Mouse (Mus musculus) G1E (cell line): ENCODE measurements around the gene Pde4d.

Experiments
- CTCF ChIP-seq: IDR thresholded peaks from 2 replicates; pipeline ENCODE4 v1.5.1; 2012; ENCODE audit warnings: low read depth, low read length, inconsistent platforms, mixed read lengths
- GATA1 ChIP-seq: IDR thresholded peaks from 2 replicates; pipeline ENCODE4 v1.6.1; 2012; ENCODE audit warnings: borderline replicate concordance, low read length, inconsistent platforms, mixed read lengths
- POLR2AphosphoS5 ChIP-seq: IDR thresholded peaks from 2 replicates; pipeline ENCODE4 v1.6.1; 2012; ENCODE audit warnings: low read depth, low read length, inconsistent platforms; ENCODE audit not compliant: insufficient replicate concordance

DNA sequence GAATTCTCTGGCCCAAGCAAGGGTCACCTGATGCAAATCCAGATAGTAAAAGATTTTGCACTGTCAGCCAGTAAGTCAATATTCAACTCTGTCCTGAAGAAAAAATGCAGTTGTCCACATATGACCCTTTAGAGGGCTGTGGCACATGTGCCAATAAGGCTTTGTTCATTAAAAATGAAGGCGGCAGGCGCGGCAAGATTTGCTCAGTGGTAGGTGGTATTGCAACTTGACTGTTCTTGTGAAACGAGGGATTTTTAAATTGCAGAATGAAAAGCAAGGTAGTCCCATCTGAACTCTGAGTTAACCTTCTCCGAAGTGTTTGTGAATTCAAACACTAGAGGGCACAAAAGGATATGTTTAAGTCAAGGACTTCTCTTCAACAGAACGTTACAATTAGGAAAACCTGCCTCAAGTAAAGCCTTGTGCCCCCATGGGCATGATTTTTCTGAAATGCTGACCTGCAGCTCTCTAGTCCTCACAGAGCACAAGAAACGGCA is 1166.1 kb downstream of the Pde4d start:
- TF ChIP-seq CTCF, result no peak
- no peak for TF ChIP-seq GATA1
- TF ChIP-seq POLR2AphosphoS5, result no peak
